Mouse (Mus musculus) stomach, postnatal 0 days (tissue): ENCODE measurements around the gene Batf3. TPM values are rescaled to one million over a fixed set of nuclear protein-coding genes. Genes with fewer than 3 reads are reported as not detected.

ENCODE experiments used
- ATAC-seq: fragments of 200-750 bp; cut with Nextera tagmentation; 2 replicates; pipeline ENCODE4 v1.8.0; 2017; ENCODE audit not compliant: low FRiP score, low TSS enrichment
- DNase-seq: peaks from one replicate; pipeline ENCODE4 v3.0.0-alpha.2; 2016; ENCODE audit warnings: low spot score
- H3K27ac ChIP-seq: fragments of 300-500 bp; sonication (generic); replicated peaks from 2 replicates; pipeline ENCODE4 v1.5.1; 2014; ENCODE audit warnings: mild to moderate bottlenecking, control low read depth
- H3K27me3 ChIP-seq: fragments of 300-500 bp; sonication (generic); 2 replicates; pipeline ENCODE4 v1.6.1; 2014; ENCODE audit warnings: low read length; ENCODE audit not compliant: control insufficient read depth, insufficient read depth
- H3K36me3 ChIP-seq: fragments of 300-500 bp; sonication (generic); 2 replicates; pipeline ENCODE4 v1.6.1; 2014; ENCODE audit warnings: low read length, mixed read lengths; ENCODE audit not compliant: control insufficient read depth, insufficient read depth
- H3K4me1 ChIP-seq: fragments of 300-500 bp; sonication (generic); replicated peaks from 2 replicates; pipeline ENCODE4 v1.6.1; 2014; ENCODE audit warnings: antibody characterized with exemption; ENCODE audit not compliant: control insufficient read depth, insufficient read depth
- H3K4me2 ChIP-seq: fragments of 300-500 bp; sonication (generic); replicated peaks from 2 replicates; pipeline ENCODE4 v1.6.1; 2014; ENCODE audit warnings: low read depth, mild to moderate bottlenecking, control low read depth, moderate library complexity
- H3K4me3 ChIP-seq: fragments of 300-500 bp; sonication (generic); 2 replicates; pipeline ENCODE4 v1.5.1; 2014; ENCODE audit warnings: low read depth, low read length, control low read depth
- H3K9ac ChIP-seq: fragments of 300-500 bp; sonication (generic); 2 replicates; pipeline ENCODE4 v1.6.1; 2014; ENCODE audit warnings: mild to moderate bottlenecking, low read length, control low read depth, mixed read lengths
- H3K9me3 ChIP-seq: fragments of 300-500 bp; sonication (generic); 2 replicates; pipeline ENCODE4 v1.6.1; 2016; ENCODE audit warnings: low read length; ENCODE audit not compliant: control insufficient read depth
- CTCF ChIP-seq: IDR thresholded peaks from 2 replicates; pipeline ENCODE4 v1.5.1; 2016; ENCODE audit warnings: antibody characterized with exemption, low read depth, mild to moderate bottlenecking, moderate library complexity
- EP300 ChIP-seq: optimal IDR thresholded peaks from 2 replicates; pipeline ENCODE3; 2016; ENCODE audit warnings: antibody characterized with exemption
- WGBS: fragments of 180-500 bp; shearing (Covaris S2); extraction: QIAGEN DNeasy Blood & Tissue Kit; methylation state at CpG from one replicate; pipeline ENCODE4 v1.1.7; 2014; 5-methylcytosine and 5-hydroxymethylcytosine counted together
- polyA plus RNA-seq: library from polyadenylated mRNA; unstranded; fragments of >200 nt; fragmentation: Nextera tagmentation; extraction: Ambion mirVana; gene quantifications from 2 replicates; pipeline ENCODE4 v1.2.1, GENCODE M21; 2015

Batf3 gene
- polyA plus RNA-seq, 1 experiment from 2014 or later = 5.7 TPM

GRCm38 (mm10) chr1:191083230-191083629, 14.4 kb upstream of the Batf3 start:
- no peak for ATAC-seq
- no peak overlapping the region for H3K9ac ChIP-seq
- no peak for DNase-seq
- no peak for TF ChIP-seq CTCF
- no peak for TF ChIP-seq EP300
- no peaks in the 10 kb centered on the region for H3K9me3 ChIP-seq
- no peak overlapping the region for H3K4me3 ChIP-seq
- no peak overlapping the region for H3K4me2 ChIP-seq
- peaks cover 3% of the 10 kb centered on the region; the same call in 1 of the 2 replicates for H3K36me3 ChIP-seq
- H3K27ac ChIP-seq = no peak overlapping the region
- H3K4me1 ChIP-seq = no peaks in the 10 kb centered on the region
- WGBS = 78% methylated on average over 8 of the region's 8 CpGs
- H3K27me3 ChIP-seq = no peaks in the 10 kb centered on the region

GRCm38 (mm10) chr1:191084951-191085559, 12.6 kb upstream of the Batf3 start:
- H3K4me2 ChIP-seq = no peak overlapping the region
- peak; percentile 56 for DNase-seq
- no peaks in the 10 kb centered on the region for H3K4me1 ChIP-seq
- ATAC-seq = no peak
- H3K27ac ChIP-seq = no peak overlapping the region
- WGBS = 66% methylated on average over 5 of the region's 5 CpGs
- TF ChIP-seq CTCF (peak; percentile 77), EP300 (no peak)
- H3K9ac ChIP-seq = no peak overlapping the region
- no peaks in the 10 kb centered on the region for H3K27me3 ChIP-seq
- H3K36me3 ChIP-seq = peaks cover 3% of the 10 kb centered on the region; the same call in 1 of the 2 replicates
- H3K9me3 ChIP-seq = no peaks in the 10 kb centered on the region
- no peak overlapping the region for H3K4me3 ChIP-seq

GRCm38 (mm10) chr1:191085597-191085996, 12.1 kb upstream of the Batf3 start:
- 78% methylated on average over 12 of the region's 12 CpGs for WGBS
- no peak overlapping the region for H3K4me2 ChIP-seq
- no peak overlapping the region for H3K9ac ChIP-seq
- H3K4me1 ChIP-seq = no peaks in the 10 kb centered on the region
- peaks cover 3% of the 10 kb centered on the region; the same call in 1 of the 2 replicates for H3K36me3 ChIP-seq
- no peak overlapping the region for H3K27ac ChIP-seq
- DNase-seq (no peak), ATAC-seq (no peak)
- no peak overlapping the region for H3K4me3 ChIP-seq
- H3K27me3 ChIP-seq = no peaks in the 10 kb centered on the region
- H3K9me3 ChIP-seq = no peaks in the 10 kb centered on the region
- TF ChIP-seq CTCF (no peak), EP300 (no peak)

GRCm38 (mm10) chr1:191086304-191086878, 11.3 kb upstream of the Batf3 start:
- Histone ChIP-seq H3K9ac (no peak overlapping the region), H3K27me3 (no peaks in the 10 kb centered on the region)
- WGBS = 81% methylated on average over 7 of the region's 7 CpGs

GRCm38 (mm10) chr1:191086960-191087359, 10.7 kb upstream of the Batf3 start:
- TF ChIP-seq EP300 = no peak
- no peak for TF ChIP-seq CTCF
- H3K4me2 ChIP-seq = no peak overlapping the region
- ATAC-seq (no peak), DNase-seq (no peak)
- peaks cover 3% of the 10 kb centered on the region; the same call in 1 of the 2 replicates for H3K36me3 ChIP-seq
- H3K4me1 ChIP-seq = no peaks in the 10 kb centered on the region
- WGBS = 66% methylated on average over 8 of the region's 8 CpGs
- H3K27me3 ChIP-seq = no peaks in the 10 kb centered on the region
- H3K4me3 ChIP-seq = no peak overlapping the region
- H3K27ac ChIP-seq = no peak overlapping the region
- no peaks in the 10 kb centered on the region for H3K9me3 ChIP-seq
- H3K9ac ChIP-seq = no peak overlapping the region

More at GRCm38 (mm10) chr1:191086304-191086878, 11.3 kb upstream of the Batf3 start:
- no peaks in the 10 kb centered on the region for H3K4me1 ChIP-seq
- ATAC-seq = no peak
- no peak overlapping the region for H3K27ac ChIP-seq
- H3K36me3 ChIP-seq = peaks cover 3% of the 10 kb centered on the region; the same call in 1 of the 2 replicates
- H3K9me3 ChIP-seq = no peaks in the 10 kb centered on the region
- no peak overlapping the region for H3K4me2 ChIP-seq
- H3K4me3 ChIP-seq = no peak overlapping the region
- TF ChIP-seq EP300 (no peak), CTCF (peak; percentile 41)
- DNase-seq = no peak

- Histone ChIP-seq H3K36me3 (no peaks in the 10 kb centered on the region), H3K4me3 (no peak overlapping the region), H3K4me1 (no peaks in the 10 kb centered on the region), H3K27me3 (no peaks in the 10 kb centered on the region), H3K9ac (no peak overlapping the region), H3K27ac (no peak overlapping the region), H3K9me3 (no peaks in the 10 kb centered on the region), H3K4me2 (no peak overlapping the region)
- DNase-seq = no peak
- 74% methylated on average over 5 of the region's 5 CpGs for WGBS
- TF ChIP-seq EP300 (no peak), CTCF (no peak)
- ATAC-seq = no peak
These were observed 9.7 kb upstream of the Batf3 start for GRCm38 (mm10) chr1:191087955-191088354.
